Mouse (Mus musculus) liver, adult (tissue): ENCODE data around the gene Urad.

ENCODE experiments used
- GATA4 ChIP-seq: IDR thresholded peaks from 2 replicates; pipeline ENCODE4 v1.6.1; 2014; ENCODE audit warnings: mild to moderate bottlenecking, low read length; ENCODE audit not compliant: insufficient replicate concordance

Gene Urad

GRCm38 (mm10) chr5:147293127-147293910 lies 28.9 kb downstream of the Urad start:
- TF ChIP-seq GATA4: no peak

- TF ChIP-seq GATA4: no peak
Observed at GRCm38 (mm10) chr5:147292506-147293120, 29.6 kb downstream of the Urad start.

- TF ChIP-seq GATA4: no peak
Observed at GRCm38 (mm10) chr5:147291764-147292505, 30.3 kb downstream of the Urad start.

- no peak for TF ChIP-seq GATA4
Observed at GRCm38 (mm10) chr5:147284365-147284764, 37.9 kb downstream of the Urad start.

- no peak for TF ChIP-seq GATA4
Observed at GRCm38 (mm10) chr5:147277547-147277925, 44.7 kb downstream of the Urad start.

DNA sequence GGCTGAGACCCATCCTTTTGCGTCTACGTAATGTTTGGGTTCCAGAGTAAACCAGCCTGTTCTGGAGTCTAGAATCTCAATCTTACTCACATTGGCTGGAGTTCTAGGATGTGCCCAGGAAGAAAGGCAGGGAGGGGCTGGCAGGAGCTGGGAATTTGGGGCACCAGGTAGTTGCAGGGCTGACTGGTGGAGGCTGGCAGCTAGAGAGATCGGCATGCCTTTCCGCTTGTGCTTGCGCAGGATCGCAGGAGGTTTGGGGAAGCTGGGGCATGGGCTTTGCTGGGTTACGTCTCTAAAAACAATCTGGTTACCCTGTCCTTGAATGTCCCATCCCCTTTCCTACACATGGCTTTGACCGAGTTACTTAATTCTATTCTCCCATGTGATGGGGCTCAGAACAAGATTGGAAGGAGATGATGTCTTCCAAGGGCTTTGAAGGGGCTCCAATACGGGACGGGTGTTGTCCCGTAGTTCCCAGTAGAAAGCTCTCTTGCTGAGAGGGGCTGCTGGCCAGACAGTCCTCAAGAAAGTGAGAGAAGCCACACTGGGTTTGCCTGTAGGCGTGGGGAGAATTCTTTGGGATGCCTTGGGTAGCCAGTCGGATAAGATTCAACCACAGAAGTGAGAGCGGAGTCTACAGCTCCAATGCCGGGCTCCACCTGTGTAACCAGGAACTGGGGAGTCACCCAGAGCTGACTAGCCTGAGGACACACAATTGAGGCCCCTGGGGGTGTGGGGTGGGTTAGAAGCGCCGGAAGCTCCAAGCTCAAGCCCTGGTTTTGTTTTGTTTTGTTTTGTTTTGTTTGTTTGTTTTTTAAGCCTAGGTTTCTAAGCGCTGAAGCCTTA lies 45.3 kb downstream of the Urad start:
- no peak for TF ChIP-seq GATA4

DNA sequence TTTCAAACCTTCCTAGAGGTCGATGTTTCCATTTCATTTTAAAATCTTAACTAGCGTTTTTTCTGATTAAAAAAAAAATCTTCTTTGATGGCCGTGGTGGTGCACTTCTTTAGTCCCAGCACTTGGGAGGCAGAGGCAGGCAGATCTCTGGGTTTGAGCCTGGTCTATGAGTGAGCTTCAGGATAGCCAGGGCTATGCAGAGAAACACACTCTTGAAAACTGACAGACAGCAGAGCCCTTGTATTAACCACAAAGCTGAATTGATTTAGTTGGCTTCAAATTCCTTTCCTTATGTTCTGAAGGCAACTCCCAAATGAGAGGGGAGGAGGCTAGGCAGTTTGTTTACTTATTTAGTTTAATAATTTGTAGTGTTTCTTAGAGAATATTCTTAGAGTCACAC lies 46.5 kb downstream of the Urad start:
- TF ChIP-seq GATA4: no peak

DNA sequence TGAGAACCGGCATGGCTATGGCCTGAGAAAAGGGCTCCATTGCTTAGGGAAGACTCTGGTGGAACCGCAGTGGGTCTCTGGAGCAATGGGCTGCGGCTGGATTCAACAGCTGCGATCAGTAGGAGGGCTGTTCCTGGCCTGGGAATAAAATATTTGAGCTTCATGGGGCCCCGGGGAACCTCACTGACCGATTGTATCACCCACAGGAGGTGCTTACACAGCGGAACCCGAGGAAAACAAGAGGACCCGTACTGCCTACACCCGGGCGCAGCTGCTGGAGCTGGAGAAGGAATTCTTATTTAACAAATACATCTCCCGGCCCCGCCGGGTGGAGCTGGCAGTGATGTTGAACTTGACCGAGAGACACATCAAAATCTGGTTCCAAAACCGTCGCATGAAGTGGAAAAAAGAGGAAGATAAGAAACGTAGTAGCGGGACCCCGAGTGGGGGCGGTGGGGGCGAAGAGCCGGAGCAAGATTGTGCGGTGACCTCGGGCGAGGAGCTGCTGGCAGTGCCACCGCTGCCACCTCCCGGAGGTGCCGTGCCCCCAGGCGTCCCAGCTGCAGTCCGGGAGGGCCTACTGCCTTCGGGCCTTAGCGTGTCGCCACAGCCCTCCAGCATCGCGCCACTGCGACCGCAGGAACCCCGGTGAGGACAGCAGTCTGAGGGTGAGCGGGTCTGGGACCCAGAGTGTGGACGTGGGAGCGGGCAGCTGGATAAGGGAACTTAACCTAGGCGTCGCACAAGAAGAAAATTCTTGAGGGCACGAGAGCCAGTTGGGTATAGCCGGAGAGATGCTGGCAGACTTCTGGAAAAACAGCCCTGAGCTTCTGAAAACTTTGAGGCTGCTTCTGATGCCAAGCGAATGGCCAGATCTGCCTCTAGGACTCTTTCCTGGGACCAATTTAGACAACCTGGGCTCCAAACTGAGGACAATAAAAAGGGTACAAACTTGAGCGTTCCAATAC lies 47.8 kb downstream of the Urad start:
- no peak for TF ChIP-seq GATA4

DNA sequence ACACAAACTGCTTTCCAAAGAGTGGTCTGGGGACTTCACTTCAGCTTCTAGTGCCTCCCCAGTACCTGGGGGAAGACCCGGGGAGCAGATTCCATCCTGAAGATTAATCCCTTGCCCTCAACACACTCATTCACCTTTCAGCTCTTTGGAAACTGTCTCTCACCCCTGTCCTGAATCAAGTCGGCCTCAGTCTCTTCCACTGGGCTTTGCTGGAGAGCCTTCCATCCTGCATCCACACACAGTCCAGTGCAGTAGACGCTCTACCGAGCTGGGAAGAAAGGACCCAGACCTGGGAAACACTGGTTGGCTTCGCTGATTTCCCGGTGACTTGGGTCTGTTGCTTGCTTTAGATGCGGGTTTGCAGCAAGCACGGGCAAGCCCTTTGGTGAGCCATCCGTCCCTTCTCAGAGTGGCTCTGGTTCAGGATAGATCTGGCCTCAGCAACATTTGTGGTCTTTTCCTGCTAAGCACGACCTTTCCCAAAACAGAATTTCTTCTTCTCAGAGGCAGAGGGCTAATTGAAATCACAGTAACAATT lies 49.4 kb downstream of the Urad start:
- no peak for TF ChIP-seq GATA4

GRCm38 (mm10) chr5:147272046-147272807 lies 50.0 kb downstream of the Urad start:
- TF ChIP-seq GATA4: no peak

DNA sequence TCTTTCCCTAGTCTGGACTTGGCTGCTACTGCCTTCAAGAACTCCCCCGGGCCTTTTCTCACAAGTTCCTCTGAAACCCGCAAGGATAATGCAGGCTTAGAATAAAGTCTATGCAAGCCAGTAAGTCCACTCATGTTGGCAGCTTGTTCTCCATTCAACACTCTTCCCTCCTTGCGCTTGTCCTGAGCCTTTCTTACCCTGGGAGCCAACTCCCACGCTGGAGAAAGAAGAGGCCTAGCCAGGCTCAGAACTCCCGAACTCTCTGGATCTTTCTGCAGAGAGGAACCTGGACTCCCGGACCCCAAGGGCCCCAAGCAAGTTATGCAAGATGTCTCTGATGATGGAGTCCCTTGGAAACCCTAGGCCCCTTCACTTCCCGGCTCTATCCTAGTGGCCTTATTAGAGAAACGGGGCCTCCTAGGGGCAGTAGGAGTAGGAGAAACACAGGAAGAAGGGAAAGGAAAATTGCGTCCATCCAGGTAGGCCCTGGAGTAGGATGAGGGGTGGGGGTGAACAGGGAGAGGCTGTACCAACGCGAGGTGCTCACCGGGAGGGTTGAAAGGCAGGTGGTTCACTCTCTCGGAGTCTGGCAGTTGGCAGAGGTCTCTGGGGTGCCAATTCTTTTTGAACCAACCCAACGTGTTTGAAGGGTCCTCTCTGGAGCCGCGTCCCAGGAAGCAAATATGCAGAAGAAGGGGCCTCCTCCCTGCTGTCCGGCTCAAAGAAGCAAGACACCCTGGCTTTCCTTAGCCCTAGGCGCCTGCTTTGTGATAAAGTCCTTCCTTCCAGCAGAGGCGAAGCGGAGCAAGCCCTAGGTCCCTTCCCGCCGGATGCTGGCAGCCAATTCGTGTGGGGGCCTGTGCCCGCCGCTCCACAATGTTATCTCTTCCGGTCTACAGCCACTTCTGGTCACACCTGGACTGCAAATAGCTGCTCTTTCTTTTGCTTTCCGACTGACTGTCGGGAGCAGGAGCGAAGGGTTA lies 51.3 kb downstream of the Urad start:
- TF ChIP-seq GATA4: no peak
